Mouse (Mus musculus): ENCODE measurements around the gene Mrps6. TPM values are rescaled to one million over a fixed set of nuclear protein-coding genes. Genes with fewer than 3 reads are reported as not detected.
A peak's percentile ranks its signal among the peaks of the same experiment; 100 is the strongest.

The Mrps6 gene
- 106 and 113 TPM in 2 replicates for polyA plus RNA-seq (2016; fragmentation: Nextera tagmentation; extraction: Ambion mirVana)

DNA sequence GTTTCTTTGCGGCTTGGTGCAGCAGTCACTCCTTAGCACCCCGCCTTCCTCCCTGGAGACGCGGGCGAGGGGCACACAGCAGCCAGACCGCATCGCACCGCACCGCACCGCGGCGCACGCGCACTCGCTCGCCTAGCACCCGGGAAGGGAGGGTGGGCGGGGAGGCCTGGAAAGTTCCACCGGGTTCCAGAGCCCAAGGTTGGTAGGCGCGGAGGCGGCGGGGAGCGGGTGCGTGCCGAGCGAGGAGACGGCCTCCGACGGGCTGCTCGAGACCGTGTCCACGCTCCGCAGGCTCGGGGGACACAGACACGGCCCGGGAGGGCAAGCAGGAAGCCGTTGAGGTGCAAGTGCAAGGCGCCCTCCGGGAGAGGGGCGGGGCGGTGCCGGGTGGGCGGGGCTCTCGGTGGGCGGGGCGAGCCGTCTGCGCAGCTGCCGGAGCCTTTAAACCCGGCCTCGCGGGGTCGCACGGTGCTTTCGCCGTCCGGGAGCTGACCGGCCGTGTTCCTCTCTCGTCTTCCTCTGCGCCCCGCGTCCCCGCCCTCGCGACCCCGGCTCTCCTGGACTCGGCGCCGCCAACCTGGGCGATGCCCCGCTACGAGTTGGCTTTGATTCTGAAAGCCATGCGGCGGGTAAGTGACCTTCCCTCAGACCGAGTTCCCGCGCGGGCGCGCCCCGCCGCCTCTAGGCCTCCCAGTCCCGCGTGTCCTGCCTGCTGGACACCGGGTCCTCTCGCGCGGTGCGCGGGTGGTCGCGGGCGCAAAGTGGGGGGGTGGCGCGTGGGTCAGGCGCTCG lies at the start of gene Mrps6, which contains the start of the genes Gm49711 and Slc5a3:
Gene Mrps6 (plus strand): TSS at position 419 of the 792 bp plus-strand sequence.
Gene Gm49711 (plus strand): TSS at position 465 of the 792 bp plus-strand sequence.
Gene Slc5a3 (plus strand): TSS at position 471 of the 792 bp plus-strand sequence.
- H3K27ac ChIP-seq: peak within 1 kb of the TSS; percentile 83
- peak; percentile 87 for ATAC-seq (ENCODE audit: insufficient number of reproducible peaks, insufficient read depth, low FRiP score, low TSS enrichment)
- H3K4me2 ChIP-seq (replicated peaks): peak within 1 kb of the TSS; percentile 81
- H3K27me3 ChIP-seq: no peaks in the 10 kb centered on the region
- H3K9me3 ChIP-seq: peaks cover 9% of the 10 kb centered on the region
- peaks cover 10% of the 10 kb centered on the region; the same call in 1 of the 2 replicates for H3K4me1 ChIP-seq
- peak within 1 kb of the TSS; percentile 86 for H3K9ac ChIP-seq
- peaks cover 20% of the 10 kb centered on the region; the same call in 1 of the 2 replicates for H3K36me3 ChIP-seq
- under 1% methylated on average over 94 of the region's 99 CpGs for WGBS
- H3K4me3 ChIP-seq: peak within 1 kb of the TSS; percentile 98

DNA sequence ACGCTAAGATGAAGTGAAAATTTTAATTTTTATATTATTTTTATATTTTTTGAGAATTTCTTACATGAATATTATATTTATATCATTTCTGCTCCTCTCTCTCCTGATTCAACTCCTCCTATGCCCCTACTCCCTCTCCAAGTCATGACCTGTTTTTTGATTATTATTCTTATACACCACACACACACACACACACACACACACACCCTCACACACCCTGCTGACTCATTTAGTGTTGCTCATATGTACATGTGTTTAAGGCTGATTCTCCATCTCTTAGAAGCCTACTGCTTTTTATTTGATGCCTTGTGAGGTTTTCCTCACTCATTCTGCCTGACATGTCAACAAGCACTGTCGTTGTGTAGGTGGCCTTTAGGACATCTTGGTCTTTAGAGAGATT lies 48.5 kb upstream of the Mrps6 start:
- H3K27ac ChIP-seq: no peak overlapping the region
- no peak overlapping the region for H3K4me3 ChIP-seq
- no peaks in the 10 kb centered on the region for H3K27me3 ChIP-seq
- H3K4me1 ChIP-seq: no peaks in the 10 kb centered on the region
- WGBS: 90% methylated on average over 2 of the region's 2 CpGs
- no peak for ATAC-seq (ENCODE audit: insufficient number of reproducible peaks, insufficient read depth, low FRiP score, low TSS enrichment)
- no peaks in the 10 kb centered on the region for H3K9me3 ChIP-seq
- H3K4me2 ChIP-seq (replicated peaks): no peak overlapping the region
- no peaks in the 10 kb centered on the region for H3K36me3 ChIP-seq
- H3K9ac ChIP-seq: no peak overlapping the region

DNA sequence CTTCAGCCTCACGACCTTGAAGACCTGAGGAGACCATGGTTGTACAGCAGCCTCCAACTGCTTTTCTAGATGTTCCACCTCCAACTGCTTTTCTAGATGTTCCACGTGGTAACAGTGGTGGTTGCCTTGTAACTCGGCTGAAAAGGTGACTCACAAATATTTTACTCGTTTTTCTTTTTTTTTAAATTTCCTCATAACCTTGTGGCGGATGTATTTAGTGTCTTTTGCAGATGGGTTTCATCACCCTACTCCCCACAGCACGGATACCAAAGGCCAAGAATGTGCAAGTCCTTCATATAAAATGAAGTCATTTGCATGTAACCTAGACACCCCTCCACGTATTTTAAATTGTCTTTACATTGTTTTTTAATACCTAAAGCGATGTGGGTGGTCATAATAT lies 41.3 kb upstream of the Mrps6 start:
- no peak for ATAC-seq (ENCODE audit: insufficient number of reproducible peaks, insufficient read depth, low FRiP score, low TSS enrichment)
- H3K4me2 ChIP-seq (replicated peaks): no peak overlapping the region
- WGBS: 84% methylated on average over 8 of the region's 8 CpGs

DNA sequence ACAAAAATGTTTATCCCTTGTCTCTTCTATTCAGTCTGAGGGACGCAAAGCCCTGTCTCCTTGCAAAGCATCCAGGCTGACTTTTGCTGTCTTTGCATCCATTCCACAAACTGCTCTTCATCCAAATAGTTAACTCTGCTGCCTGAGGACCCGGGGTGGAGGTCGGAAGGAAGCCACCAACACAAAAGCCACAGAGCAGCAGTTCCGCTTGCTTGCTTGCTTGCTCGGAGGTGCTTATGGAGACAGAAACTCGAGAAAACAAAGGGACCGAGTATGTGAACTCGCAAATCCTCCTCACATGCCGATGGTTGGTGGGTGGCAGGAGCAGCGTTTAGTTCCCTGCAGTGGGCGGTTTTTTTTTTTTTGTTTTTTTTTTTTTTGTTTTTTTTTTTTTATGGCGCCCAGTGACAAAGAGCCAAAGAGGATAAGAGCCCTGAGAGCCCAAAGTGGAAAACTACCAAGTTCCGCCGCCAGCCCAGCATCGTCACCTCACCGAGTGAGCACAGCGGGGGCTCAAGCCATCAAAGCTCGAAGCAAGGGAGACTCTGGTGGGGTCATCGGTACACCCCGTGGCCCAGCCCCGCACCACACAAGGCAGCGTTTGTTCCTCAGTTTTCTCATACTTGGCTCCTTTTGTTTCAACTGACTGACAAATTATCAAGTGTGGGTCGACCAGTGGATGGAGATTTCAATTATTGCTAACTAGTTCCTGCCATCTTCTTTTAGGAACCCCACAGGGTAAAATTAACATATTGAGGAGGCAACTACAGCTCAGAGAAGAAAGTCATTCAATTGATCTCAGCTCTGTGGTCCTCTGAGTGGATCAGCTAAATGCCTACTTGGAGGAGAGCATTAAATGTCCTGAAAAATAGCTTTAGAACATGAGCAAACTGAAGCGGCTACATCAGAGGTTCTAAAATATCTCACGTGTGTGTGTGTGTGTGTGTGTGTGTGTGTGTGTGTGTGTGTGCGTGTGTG lies 38.6 kb upstream of the Mrps6 start:
- Histone ChIP-seq H3K9me3 (no peaks in the 10 kb centered on the region), H3K4me3 (peak overlapping the region; percentile 27), H3K9ac (peak overlapping the region; percentile 39; the same call in 1 of the 2 replicates), H3K27me3 (no peaks in the 10 kb centered on the region), H3K4me2 (replicated peaks) (peak overlapping the region; percentile 47), H3K4me1 (peaks cover 13% of the 10 kb centered on the region), H3K27ac (peak overlapping the region; percentile 60), H3K36me3 (no peaks in the 10 kb centered on the region)
- 11% methylated on average over 26 of the region's 26 CpGs for WGBS
- ATAC-seq (ENCODE audit: insufficient number of reproducible peaks, insufficient read depth, low FRiP score, low TSS enrichment): no peak

More for the DNA sequence above, 41.3 kb upstream of the Mrps6 start:
- Histone ChIP-seq H3K36me3 (no peaks in the 10 kb centered on the region), H3K4me1 (peaks cover 10% of the 10 kb centered on the region), H3K9ac (no peak overlapping the region), H3K27ac (no peak overlapping the region), H3K9me3 (no peaks in the 10 kb centered on the region), H3K27me3 (no peaks in the 10 kb centered on the region), H3K4me3 (no peak overlapping the region)

DNA sequence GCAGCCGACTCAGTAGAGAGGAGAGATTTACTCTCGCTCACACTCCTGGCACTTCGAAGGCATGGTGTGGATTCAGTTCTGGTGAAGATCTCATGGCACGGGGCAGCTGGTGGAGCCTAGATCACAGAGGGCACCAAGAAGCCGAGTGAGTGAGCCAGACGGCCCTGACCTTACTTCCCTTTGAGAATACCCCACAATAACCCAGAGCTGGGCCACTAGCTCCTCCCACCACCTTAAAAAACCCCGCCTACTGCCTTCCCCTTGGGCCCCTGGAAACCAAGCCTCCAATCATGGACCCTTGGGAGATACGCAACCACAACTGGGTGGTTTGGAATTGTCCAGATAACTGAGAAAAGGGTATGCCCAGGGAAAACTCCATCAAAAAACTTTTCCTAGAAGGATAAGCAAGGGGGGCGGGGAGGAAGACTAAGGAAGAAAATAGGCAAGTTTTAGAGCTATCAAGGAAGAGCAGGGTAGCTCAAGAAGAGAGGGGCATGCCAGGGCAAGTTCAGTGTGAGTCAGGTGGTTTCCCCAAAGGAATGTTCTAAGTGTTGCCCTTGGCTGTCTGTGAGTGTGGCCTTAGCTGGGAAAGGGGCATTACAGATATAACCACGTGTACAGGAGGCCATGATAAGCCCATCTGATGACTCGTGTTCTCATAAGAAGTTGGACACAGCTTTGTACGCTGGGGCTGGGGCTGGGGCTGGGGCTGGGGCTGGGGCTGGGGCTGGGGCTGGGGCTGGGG lies 36.2 kb upstream of the Mrps6 start:
- ATAC-seq (ENCODE audit: insufficient number of reproducible peaks, insufficient read depth, low FRiP score, low TSS enrichment): no peak
- H3K9ac ChIP-seq: no peak overlapping the region
- 79% methylated on average over 12 of the region's 12 CpGs for WGBS
- H3K4me1 ChIP-seq: peaks cover 13% of the 10 kb centered on the region
- no peaks in the 10 kb centered on the region for H3K27me3 ChIP-seq
- H3K4me2 ChIP-seq (replicated peaks): no peak overlapping the region
- no peak overlapping the region; the same call in 1 of the 2 replicates for H3K27ac ChIP-seq
- H3K36me3 ChIP-seq: no peaks in the 10 kb centered on the region
- no peaks in the 10 kb centered on the region for H3K9me3 ChIP-seq
- H3K4me3 ChIP-seq: no peak overlapping the region

DNA sequence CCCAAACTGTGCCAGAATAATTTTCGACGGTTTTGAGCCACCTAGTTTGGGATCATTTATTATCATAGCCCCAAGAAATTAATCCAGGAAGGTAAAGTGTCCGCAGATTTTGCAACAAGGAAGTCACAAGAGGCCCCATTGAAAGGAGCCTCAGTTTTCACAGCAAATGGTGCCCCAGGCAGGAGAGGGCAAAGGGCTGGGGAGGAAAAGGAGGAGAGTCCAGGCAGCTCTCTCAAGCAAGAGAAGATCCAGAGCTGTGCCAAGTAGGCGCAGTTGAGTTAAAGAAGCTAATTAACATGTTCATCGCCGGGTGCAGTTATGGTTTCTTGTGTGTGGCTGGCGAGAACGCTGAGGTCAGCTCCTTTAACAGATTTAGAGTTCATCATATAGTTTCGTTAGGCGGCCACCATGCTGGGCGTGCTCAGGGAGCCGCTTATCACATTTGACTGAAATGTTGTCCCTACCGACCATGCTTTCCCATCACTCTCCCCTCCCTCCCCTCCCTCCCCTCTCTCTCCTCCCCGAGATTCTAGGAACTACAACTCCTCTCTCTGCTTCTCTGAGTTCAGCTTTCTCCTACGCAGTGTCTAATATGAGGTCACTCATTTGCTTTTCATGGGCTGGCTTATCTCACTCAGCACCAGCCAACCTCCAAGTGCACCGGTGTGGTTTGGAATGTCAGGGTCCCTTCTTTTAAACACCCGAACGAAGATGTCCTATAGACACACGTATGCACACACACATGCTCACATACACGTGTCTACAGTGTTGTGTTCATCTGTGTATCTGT lies 35.4 kb upstream of the Mrps6 start:
- H3K4me2 ChIP-seq (replicated peaks): no peak overlapping the region
- no peaks in the 10 kb centered on the region for H3K9me3 ChIP-seq
- H3K4me3 ChIP-seq: no peak overlapping the region
- no peak overlapping the region; the same call in 1 of the 2 replicates for H3K27ac ChIP-seq
- no peak for ATAC-seq (ENCODE audit: insufficient number of reproducible peaks, insufficient read depth, low FRiP score, low TSS enrichment)
- WGBS: 54% methylated on average over 20 of the region's 20 CpGs
- no peak overlapping the region; the same call in 1 of the 2 replicates for H3K9ac ChIP-seq
- no peaks in the 10 kb centered on the region for H3K27me3 ChIP-seq
- H3K36me3 ChIP-seq: no peaks in the 10 kb centered on the region
- H3K4me1 ChIP-seq: peaks cover 13% of the 10 kb centered on the region

DNA sequence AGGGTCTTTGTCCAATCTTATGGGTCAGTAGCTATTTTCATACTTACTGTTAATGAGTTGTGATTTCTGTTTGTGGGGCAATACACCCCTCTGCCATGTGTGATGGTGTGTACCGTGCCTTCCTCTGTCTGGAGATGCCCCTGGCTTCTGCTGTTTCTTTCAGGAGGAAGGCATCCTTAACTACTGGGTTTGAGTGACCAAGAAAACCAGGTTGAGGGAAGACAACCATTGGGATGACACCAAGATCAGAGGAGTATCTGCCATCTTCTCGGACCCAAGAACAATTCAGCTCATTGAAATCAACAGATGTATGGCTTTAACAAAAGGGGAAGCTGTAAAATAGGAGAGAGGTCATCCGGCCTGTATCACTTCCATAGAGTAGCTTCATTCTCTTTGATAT lies 24.8 kb upstream of the Mrps6 start:
- no peaks in the 10 kb centered on the region for H3K27me3 ChIP-seq
- H3K36me3 ChIP-seq: no peaks in the 10 kb centered on the region
- no peaks in the 10 kb centered on the region for H3K4me1 ChIP-seq
- H3K27ac ChIP-seq: no peak overlapping the region
- no peak for ATAC-seq (ENCODE audit: insufficient number of reproducible peaks, insufficient read depth, low FRiP score, low TSS enrichment)
- no peak overlapping the region for H3K9ac ChIP-seq
- WGBS: 84% methylated on average over 3 of the region's 3 CpGs
- no peaks in the 10 kb centered on the region; the same call in 1 of the 2 replicates for H3K9me3 ChIP-seq
- no peak overlapping the region for H3K4me3 ChIP-seq
- no peak overlapping the region for H3K4me2 ChIP-seq (replicated peaks)

DNA sequence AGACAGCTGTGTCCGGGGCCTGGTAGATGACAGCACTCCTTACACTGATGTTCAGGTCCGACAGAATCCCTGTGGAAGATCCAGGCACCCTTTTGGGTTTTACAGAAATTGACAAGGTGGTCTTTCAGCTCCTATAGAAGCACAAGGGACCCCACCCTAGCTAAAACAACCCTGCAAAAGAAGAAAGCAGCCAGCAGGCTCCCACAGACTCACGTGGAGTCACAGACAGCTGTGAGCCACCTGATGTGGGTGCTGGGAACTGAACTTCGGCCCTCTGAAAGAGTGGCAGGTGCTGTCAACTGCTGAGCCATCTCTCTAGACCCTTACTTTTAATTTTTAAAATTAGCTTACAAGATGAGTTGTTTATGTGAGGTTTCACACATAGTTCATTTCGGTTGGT lies 23.4 kb upstream of the Mrps6 start:
- ATAC-seq (ENCODE audit: insufficient number of reproducible peaks, insufficient read depth, low FRiP score, low TSS enrichment): no peak
- no peak overlapping the region for H3K4me2 ChIP-seq (replicated peaks)
- H3K27me3 ChIP-seq: no peaks in the 10 kb centered on the region
- no peaks in the 10 kb centered on the region; the same call in 1 of the 2 replicates for H3K9me3 ChIP-seq
- no peak overlapping the region for H3K9ac ChIP-seq
- no peak overlapping the region for H3K4me3 ChIP-seq
- no peaks in the 10 kb centered on the region for H3K36me3 ChIP-seq
- no peaks in the 10 kb centered on the region for H3K4me1 ChIP-seq
- H3K27ac ChIP-seq: no peak overlapping the region
- WGBS: 75% methylated on average over 5 of the region's 5 CpGs

DNA sequence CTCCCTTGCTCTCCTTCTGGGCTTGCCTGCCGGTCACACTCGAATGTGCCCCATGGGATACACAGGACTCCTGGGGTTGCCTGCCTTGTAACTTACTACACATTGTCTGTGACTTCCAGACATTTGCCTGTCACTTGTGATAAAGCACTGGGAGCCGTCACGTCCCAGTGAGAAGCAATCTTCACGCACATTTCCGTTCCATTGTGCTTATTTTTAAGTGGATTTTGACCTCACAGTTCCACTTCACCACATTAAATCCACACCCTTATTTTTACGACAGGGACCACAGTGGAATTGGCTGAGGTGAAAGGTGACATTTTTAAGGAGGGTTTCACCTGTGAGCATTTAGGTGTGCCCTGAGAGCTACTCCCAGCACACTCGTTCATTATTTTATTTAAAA lies 21.4 kb upstream of the Mrps6 start:
- Histone ChIP-seq H3K9me3 (no peaks in the 10 kb centered on the region; the same call in 1 of the 2 replicates), H3K27ac (no peak overlapping the region), H3K36me3 (no peaks in the 10 kb centered on the region), H3K4me1 (no peaks in the 10 kb centered on the region), H3K4me2 (replicated peaks) (no peak overlapping the region), H3K4me3 (no peak overlapping the region), H3K27me3 (no peaks in the 10 kb centered on the region), H3K9ac (no peak overlapping the region)
- 63% methylated on average over 8 of the region's 8 CpGs for WGBS
- no peak for ATAC-seq (ENCODE audit: insufficient number of reproducible peaks, insufficient read depth, low FRiP score, low TSS enrichment)

DNA sequence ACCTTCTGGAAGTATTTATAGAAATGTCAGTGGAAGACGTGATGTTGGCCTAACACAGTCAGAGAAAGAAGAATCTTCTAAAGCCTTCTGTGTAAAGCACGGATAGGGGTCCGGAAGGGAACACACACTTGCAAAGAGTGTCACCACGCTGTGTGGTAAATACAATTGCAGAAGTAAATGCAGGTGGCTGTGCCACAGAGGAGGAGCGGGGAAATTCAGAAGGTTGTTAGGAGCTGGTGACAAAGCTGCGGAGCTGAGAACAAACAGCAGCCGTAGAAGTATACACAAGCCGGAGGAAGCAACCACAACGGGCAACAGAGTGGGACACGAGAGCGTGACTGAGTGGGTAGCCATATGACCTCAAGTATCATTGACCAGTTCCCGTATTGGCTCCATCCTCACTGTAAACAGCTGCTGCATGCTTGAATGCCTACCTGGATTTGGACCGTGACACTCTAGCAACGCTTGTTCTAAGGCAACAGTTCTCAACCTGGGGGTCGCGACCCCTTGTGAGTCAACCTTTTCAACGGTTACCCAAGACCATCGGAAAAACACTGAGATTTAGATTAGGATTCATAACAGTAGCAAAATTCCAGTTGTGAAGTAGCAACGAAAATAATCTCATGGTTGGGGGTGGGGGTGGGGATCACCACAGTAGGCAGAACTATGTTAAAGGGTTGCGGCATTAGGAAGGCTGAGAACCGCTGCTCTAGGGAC lies 20.0 kb upstream of the Mrps6 start:
- 80% methylated on average over 21 of the region's 21 CpGs for WGBS
- Histone ChIP-seq H3K9me3 (no peaks in the 10 kb centered on the region), H3K27ac (no peak overlapping the region), H3K4me2 (replicated peaks) (no peak overlapping the region), H3K4me3 (no peak overlapping the region), H3K9ac (no peak overlapping the region), H3K36me3 (no peaks in the 10 kb centered on the region), H3K27me3 (no peaks in the 10 kb centered on the region), H3K4me1 (no peaks in the 10 kb centered on the region)
- ATAC-seq (ENCODE audit: insufficient number of reproducible peaks, insufficient read depth, low FRiP score, low TSS enrichment): no peak

Data from embryonic facial prominence, embryonic 12.5 days (tissue).